Mouse (Mus musculus): ENCODE measurements at regions not wholly inside any gene's neighbourhood (a gene's known extent, or its start where the extent isn't known, plus 50 kb on each side); places are given as distances from the start of the nearest gene placed in this dataset.
"Not testable (repeated sequence)": the region's sequence is repeated elsewhere in the genome, so short reads cannot be mapped to it uniquely, and the experiment has no call there.

GRCm38 (mm10) chr16:30799699-30800483 lies 200.4 kb downstream of the Fam43a start:
- no peak for DNase-seq (ENCODE audit: low spot score)

- DNase-seq (ENCODE audit: low spot score) = no peak
Observed at GRCm38 (mm10) chr16:30804018-30804417, 204.5 kb downstream of the Fam43a start.

GRCm38 (mm10) chr16:30806206-30806605 lies 206.7 kb downstream of the Fam43a start:
- not testable (repeated sequence) for DNase-seq (ENCODE audit: low spot score)

GRCm38 (mm10) chr16:30818541-30819120 lies 219.1 kb downstream of the Fam43a start:
- DNase-seq (ENCODE audit: low spot score) = no peak

- DNase-seq (ENCODE audit: low spot score) = no peak
Observed at GRCm38 (mm10) chr16:30819342-30819741, 219.8 kb downstream of the Fam43a start.

- no peak for DNase-seq (ENCODE audit: low spot score)
Observed at GRCm38 (mm10) chr16:30820234-30820633, 220.7 kb downstream of the Fam43a start.

- no peak for DNase-seq (ENCODE audit: low spot score)
Observed at GRCm38 (mm10) chr16:30820761-30821160, 221.2 kb downstream of the Fam43a start.

- DNase-seq (ENCODE audit: low spot score) = peak; percentile 33
Observed at GRCm38 (mm10) chr16:30821191-30821910, 221.8 kb downstream of the Fam43a start.

- DNase-seq (ENCODE audit: low spot score) = no peak
Observed at GRCm38 (mm10) chr16:30821911-30822578, 222.5 kb downstream of the Fam43a start.

GRCm38 (mm10) chr16:30826128-30826527 lies 226.6 kb downstream of the Fam43a start:
- no peak for DNase-seq (ENCODE audit: low spot score)

GRCm38 (mm10) chr16:30827901-30828608 lies 228.5 kb downstream of the Fam43a start:
- DNase-seq (ENCODE audit: low spot score) = peak; percentile 52

- no peak for DNase-seq (ENCODE audit: low spot score)
Observed at GRCm38 (mm10) chr16:30834561-30834960, 235.0 kb downstream of the Fam43a start.

GRCm38 (mm10) chr16:30835678-30836077 lies 236.2 kb downstream of the Fam43a start:
- no peak for DNase-seq (ENCODE audit: low spot score)

- DNase-seq (ENCODE audit: low spot score) = no peak
Observed at GRCm38 (mm10) chr16:30842831-30843230, 238.4 kb downstream of the Xxylt1 start.

GRCm38 (mm10) chr16:30852595-30852994 lies 228.6 kb downstream of the Xxylt1 start:
- DNase-seq (ENCODE audit: low spot score) = no peak

- DNase-seq (ENCODE audit: low spot score) = no peak
Observed at GRCm38 (mm10) chr16:30854716-30855115, 226.5 kb downstream of the Xxylt1 start.

- no peak for DNase-seq (ENCODE audit: low spot score)
Observed at GRCm38 (mm10) chr16:30857656-30858055, 223.6 kb downstream of the Xxylt1 start.

GRCm38 (mm10) chr16:30869136-30869909 lies 211.9 kb downstream of the Xxylt1 start:
- no peak for DNase-seq (ENCODE audit: low spot score)

- no peak for DNase-seq (ENCODE audit: low spot score)
Observed at GRCm38 (mm10) chr16:30870110-30870509, 211.1 kb downstream of the Xxylt1 start.

- DNase-seq (ENCODE audit: low spot score) = no peak
Observed at GRCm38 (mm10) chr16:30870676-30871075, 210.6 kb downstream of the Xxylt1 start.

GRCm38 (mm10) chr16:30872147-30872546 lies 209.1 kb downstream of the Xxylt1 start:
- no peak for DNase-seq (ENCODE audit: low spot score)
